Mouse (Mus musculus): ENCODE measurements at regions not wholly inside any gene's neighbourhood (a gene's known extent, or its start where the extent isn't known, plus 50 kb on each side); places are given as distances from the start of the nearest gene placed in this dataset.

GRCm38 (mm10) chr13:93564902-93565301, 65.3 kb upstream of the Jmy start:
- DNase-seq = no peak

- no peak for DNase-seq
Measured at GRCm38 (mm10) chr13:93564091-93564490, 64.5 kb upstream of the Jmy start.

- no peak for DNase-seq
Measured at GRCm38 (mm10) chr13:93560282-93560681, 60.7 kb upstream of the Jmy start.

GRCm38 (mm10) chr13:93558603-93559002, 59.0 kb upstream of the Jmy start:
- DNase-seq = no peak

- DNase-seq = no peak
Measured at GRCm38 (mm10) chr13:93556119-93556518, 56.5 kb upstream of the Jmy start.

GRCm38 (mm10) chr13:93554901-93555300, 55.3 kb upstream of the Jmy start:
- no peak for DNase-seq

GRCm38 (mm10) chr13:93553932-93554331, 54.3 kb upstream of the Jmy start:
- DNase-seq = no peak

GRCm38 (mm10) chr13:93553271-93553670, 53.7 kb upstream of the Jmy start:
- no peak for DNase-seq

- peak; percentile 49 to 50 for DNase-seq
Measured at GRCm38 (mm10) chr13:93550311-93550710, 50.7 kb upstream of the Jmy start.

Data from cerebellum, postnatal 36 days (tissue).